Mouse (Mus musculus) heart, postnatal 0 days (tissue): Measurements from ENCODE around the gene Sohlh1.

ENCODE experiments used
- CTCF ChIP-seq: IDR thresholded peaks from 2 replicates; pipeline ENCODE4 v1.5.1; 2016; ENCODE audit warnings: antibody characterized with exemption, control low read depth, low read depth
- EP300 ChIP-seq: IDR thresholded peaks from 2 replicates; pipeline ENCODE4 v1.6.1; 2016; ENCODE audit warnings: antibody characterized with exemption, low read depth

DNA sequence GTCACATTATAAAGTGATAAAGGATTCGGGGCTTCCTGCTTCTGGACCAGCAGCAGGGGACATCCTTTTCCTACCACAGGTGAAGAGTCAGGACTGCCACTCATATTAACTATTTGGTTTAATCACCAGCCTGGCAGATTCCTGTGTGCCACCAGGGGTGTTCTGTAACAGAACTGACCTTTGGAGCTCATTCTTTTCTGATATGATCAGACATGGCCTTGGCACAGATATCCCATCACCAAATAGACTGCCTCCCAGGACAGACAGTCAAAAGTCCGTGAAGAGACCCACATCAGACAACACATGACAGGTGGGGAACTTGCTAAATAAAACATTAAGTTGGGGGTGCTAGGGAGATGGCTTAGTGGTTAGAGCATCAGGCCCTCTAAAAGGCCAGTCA is 35.3 kb downstream of the Sohlh1 start:
- TF ChIP-seq CTCF (no peak), EP300 (no peak)
